Mouse (Mus musculus) bone marrow macrophage, adult 2 months (primary cell): ENCODE data around the gene Lsm10.

Source experiments
- CTCF ChIP-seq: IDR thresholded peaks from 2 replicates; pipeline ENCODE4 v1.5.1; 2012; ENCODE audit warnings: low read depth, mild to moderate bottlenecking, low read length, moderate library complexity
- POLR2A ChIP-seq: IDR thresholded peaks from 2 replicates; pipeline ENCODE4 v1.6.1; 2012; ENCODE audit warnings: mild to moderate bottlenecking, low read depth, low read length, borderline replicate concordance

DNA sequence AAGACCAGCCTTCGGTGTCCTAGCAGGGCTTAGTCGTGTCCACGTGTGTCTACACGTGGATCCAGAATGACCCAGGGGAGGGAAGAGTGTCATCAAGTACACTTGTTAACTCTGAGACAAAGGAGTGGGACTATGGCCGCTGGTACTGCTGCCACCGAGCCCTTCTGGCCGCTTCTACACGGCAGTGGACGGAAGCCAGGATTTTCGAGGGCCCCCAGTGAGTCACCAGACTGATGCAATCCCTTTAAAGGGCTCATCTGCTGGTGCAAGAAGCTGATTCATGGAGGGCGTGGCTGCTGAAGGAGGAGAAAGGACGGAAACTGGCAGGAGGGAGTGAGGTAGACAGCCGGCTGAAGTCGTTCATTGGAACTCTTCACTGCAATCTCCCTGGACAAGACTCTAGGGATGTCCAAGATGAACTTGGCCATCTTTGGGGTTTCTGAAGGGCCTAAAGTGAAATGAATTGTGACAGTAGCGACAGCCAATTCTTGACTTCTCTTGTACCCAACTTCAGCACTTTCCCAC, 6.7 kb downstream of the Lsm10 start:
- no peak for TF ChIP-seq CTCF
- TF ChIP-seq POLR2A, result no peak
